Mouse (Mus musculus) midbrain, embryonic 13.5 days (tissue): ENCODE measurements around the gene Nr2f2. TPM values are rescaled to one million over a fixed set of nuclear protein-coding genes. Genes with fewer than 3 reads are reported as not detected.

Source experiments
- ATAC-seq: fragments of 200-750 bp; cut with Nextera tagmentation; 2 replicates; pipeline ENCODE4 v1.8.0; 2017; ENCODE audit warnings: mild to moderate bottlenecking, moderate TSS enrichment, moderate library complexity
- H3K27ac ChIP-seq: fragments of 300-500 bp; sonication (generic); 2 replicates; pipeline ENCODE4 v1.5.1; 2015; ENCODE audit warnings: inconsistent platforms, mild to moderate bottlenecking, moderate library complexity
- H3K27me3 ChIP-seq: fragments of 300-500 bp; sonication (generic); 2 replicates; pipeline ENCODE4 v1.6.1; 2015; ENCODE audit warnings: mild to moderate bottlenecking, inconsistent platforms
- H3K36me3 ChIP-seq: fragments of 300-500 bp; sonication (generic); 2 replicates; pipeline ENCODE4 v1.6.1; 2015; ENCODE audit warnings: mild to moderate bottlenecking, inconsistent platforms
- H3K4me1 ChIP-seq: fragments of 300-500 bp; sonication (generic); replicated peaks from 2 replicates; pipeline ENCODE4 v1.6.1; 2015; ENCODE audit warnings: inconsistent platforms
- H3K4me2 ChIP-seq: fragments of 300-500 bp; sonication (generic); replicated peaks from 2 replicates; pipeline ENCODE4 v1.6.1; 2015; ENCODE audit warnings: moderate library complexity, mild to moderate bottlenecking, inconsistent platforms
- H3K4me3 ChIP-seq: fragments of 300-500 bp; sonication (generic); replicated peaks from 2 replicates; pipeline ENCODE4 v1.5.1; 2015; ENCODE audit warnings: mild to moderate bottlenecking, inconsistent platforms
- H3K9ac ChIP-seq: fragments of 300-500 bp; sonication (generic); replicated peaks from 2 replicates; pipeline ENCODE4 v1.6.1; 2015; ENCODE audit warnings: mild to moderate bottlenecking, inconsistent platforms
- H3K9me3 ChIP-seq: fragments of 300-500 bp; sonication (generic); 2 replicates; pipeline ENCODE4 v1.6.1; 2016; ENCODE audit warnings: mild to moderate bottlenecking, inconsistent platforms
- WGBS: fragments of 180-500 bp; shearing (Covaris S2); methylation state at CpG from one replicate; pipeline ENCODE4 v1.1.7; 2015; 5-methylcytosine and 5-hydroxymethylcytosine counted together
- polyA plus RNA-seq: library from polyadenylated mRNA; unstranded; fragments of >200 nt; fragmentation: Nextera tagmentation; extraction: Ambion mirVana; gene quantifications from 2 replicates; pipeline ENCODE4 v1.2.1, GENCODE M21; 2015

The Nr2f2 gene
- polyA plus RNA-seq, 1 experiment from 2014 or later: 143 TPM

GRCm38 (mm10) chr7:70363351-70363750 is 3.2 kb downstream of the Nr2f2 start:
- Histone ChIP-seq H3K36me3 (no peaks in the 10 kb centered on the region), H3K9ac (peak overlapping the region; percentile 59), H3K4me2 (peak overlapping the region; percentile 46), H3K4me1 (peaks cover 10% of the 10 kb centered on the region; the same call in 1 of the 2 replicates), H3K9me3 (no peaks in the 10 kb centered on the region), H3K4me3 (peak overlapping the region; percentile 29), H3K27me3 (peaks cover 48% of the 10 kb centered on the region), H3K27ac (peak overlapping the region; percentile 74)
- ATAC-seq: no peak
- 11% methylated on average over 4 of the region's 4 CpGs for WGBS

- 3% methylated on average over 12 of the region's 12 CpGs for WGBS
- Histone ChIP-seq H3K4me3 (peak overlapping the region; percentile 81), H3K9me3 (no peaks in the 10 kb centered on the region), H3K9ac (peak overlapping the region; percentile 80), H3K4me2 (peak overlapping the region; percentile 75), H3K4me1 (peaks cover 10% of the 10 kb centered on the region; the same call in 1 of the 2 replicates), H3K27me3 (peaks cover 48% of the 10 kb centered on the region), H3K36me3 (no peaks in the 10 kb centered on the region), H3K27ac (peak overlapping the region; percentile 91)
- ATAC-seq: no peak
Observed at GRCm38 (mm10) chr7:70362526-70363170, 3.9 kb downstream of the Nr2f2 start.

GRCm38 (mm10) chr7:70361383-70362364 is 4.9 kb downstream of the Nr2f2 start:
- Histone ChIP-seq H3K9ac (peak overlapping the region; percentile 95), H3K4me2 (peak overlapping the region; percentile 75), H3K4me1 (peaks cover 10% of the 10 kb centered on the region; the same call in 1 of the 2 replicates), H3K36me3 (0 out of 2 replicates have a peak, but pooled peaks cover 3% of the 10 kb centered on the region), H3K27ac (peak overlapping the region; percentile 99), H3K9me3 (no peaks in the 10 kb centered on the region), H3K4me3 (peak overlapping the region; percentile 81), H3K27me3 (peaks cover 50% of the 10 kb centered on the region)
- under 1% methylated on average over 97 of the region's 98 CpGs for WGBS
- ATAC-seq: peak; percentile 95

- peak overlapping the region; percentile 99 for H3K27ac ChIP-seq
- 0 out of 2 replicates have a peak, but pooled peaks cover 9% of the 10 kb centered on the region for H3K36me3 ChIP-seq
- peak overlapping the region; percentile 75 for H3K4me2 ChIP-seq
- no peaks in the 10 kb centered on the region for H3K9me3 ChIP-seq
- H3K27me3 ChIP-seq: peaks cover 52% of the 10 kb centered on the region
- peaks cover 12% of the 10 kb centered on the region; the same call in 1 of the 2 replicates for H3K4me1 ChIP-seq
- WGBS: under 1% methylated on average over 59 of the region's 84 CpGs
- ATAC-seq: peak; percentile 3; the same call in 1 of the 2 replicates
- H3K4me3 ChIP-seq: peak overlapping the region; percentile 81
- H3K9ac ChIP-seq: peak overlapping the region; percentile 95
Observed at GRCm38 (mm10) chr7:70360611-70361382, 5.7 kb downstream of the Nr2f2 start.

GRCm38 (mm10) chr7:70359791-70360581 is 6.5 kb downstream of the Nr2f2 start:
- Histone ChIP-seq H3K27ac (peak overlapping the region; percentile 99), H3K4me2 (peak overlapping the region; percentile 75), H3K36me3 (0 out of 2 replicates have a peak, but pooled peaks cover 9% of the 10 kb centered on the region), H3K9ac (peak overlapping the region; percentile 95), H3K4me3 (peak overlapping the region; percentile 81), H3K27me3 (peaks cover 60% of the 10 kb centered on the region), H3K9me3 (no peaks in the 10 kb centered on the region), H3K4me1 (peaks cover 15% of the 10 kb centered on the region; the same call in 1 of the 2 replicates)
- no peak for ATAC-seq
- under 1% methylated on average over 75 of the region's 75 CpGs for WGBS

- peaks cover 59% of the 10 kb centered on the region for H3K27me3 ChIP-seq
- ATAC-seq: no peak
- peak overlapping the region; percentile 99 for H3K27ac ChIP-seq
- peak overlapping the region; percentile 81 for H3K4me3 ChIP-seq
- H3K9me3 ChIP-seq: no peaks in the 10 kb centered on the region
- peak overlapping the region; percentile 75 for H3K4me2 ChIP-seq
- under 1% methylated on average over 33 of the region's 33 CpGs for WGBS
- H3K36me3 ChIP-seq: 0 out of 2 replicates have a peak, but pooled peaks cover 9% of the 10 kb centered on the region
- H3K4me1 ChIP-seq: peaks cover 15% of the 10 kb centered on the region; the same call in 1 of the 2 replicates
- H3K9ac ChIP-seq: peak overlapping the region; percentile 95
Observed at GRCm38 (mm10) chr7:70358848-70359591, 7.5 kb downstream of the Nr2f2 start.

GRCm38 (mm10) chr7:70358020-70358847 is 8.3 kb downstream of the Nr2f2 start:
- Histone ChIP-seq H3K4me1 (peaks cover 15% of the 10 kb centered on the region; the same call in 1 of the 2 replicates), H3K27me3 (peaks cover 56% of the 10 kb centered on the region), H3K4me3 (peak overlapping the region; percentile 81), H3K9ac (peak overlapping the region; percentile 95), H3K9me3 (no peaks in the 10 kb centered on the region), H3K36me3 (0 out of 2 replicates have a peak, but pooled peaks cover 9% of the 10 kb centered on the region), H3K4me2 (peak overlapping the region; percentile 75), H3K27ac (peak overlapping the region; percentile 99)
- no peak for ATAC-seq
- WGBS: under 1% methylated on average over 33 of the region's 33 CpGs

GRCm38 (mm10) chr7:70357516-70358019 is 9.0 kb downstream of the Nr2f2 start:
- Histone ChIP-seq H3K9ac (peak overlapping the region; percentile 95), H3K4me1 (peaks cover 12% of the 10 kb centered on the region; the same call in 1 of the 2 replicates), H3K4me2 (peak overlapping the region; percentile 75), H3K27ac (peak overlapping the region; percentile 99), H3K4me3 (peak overlapping the region; percentile 81), H3K9me3 (no peaks in the 10 kb centered on the region), H3K36me3 (0 out of 2 replicates have a peak, but pooled peaks cover 9% of the 10 kb centered on the region), H3K27me3 (peaks cover 60% of the 10 kb centered on the region)
- no peak for ATAC-seq
- 6% methylated on average over 17 of the region's 17 CpGs for WGBS

GRCm38 (mm10) chr7:70356691-70357515 is 9.6 kb downstream of the Nr2f2 start:
- Histone ChIP-seq H3K4me2 (peak overlapping the region; percentile 75), H3K27ac (peak overlapping the region; percentile 99), H3K4me1 (0 out of 2 replicates have a peak, but pooled peaks cover 10% of the 10 kb centered on the region), H3K27me3 (peaks cover 63% of the 10 kb centered on the region), H3K9me3 (no peaks in the 10 kb centered on the region), H3K4me3 (peak overlapping the region; percentile 81), H3K9ac (peak overlapping the region; percentile 95), H3K36me3 (0 out of 2 replicates have a peak, but pooled peaks cover 9% of the 10 kb centered on the region)
- WGBS: 34% methylated on average over 3 of the region's 3 CpGs
- no peak for ATAC-seq
